Mouse (Mus musculus) frontal cortex, postnatal 10 days (tissue): ENCODE data around the gene Zdhhc3.

Experiments
- DNase-seq, 2 experiments: peaks; one replicate each; pipeline ENCODE4 v3.0.0; 2022; ENCODE audit warnings: low spot score in 2 of 2, mixed read lengths in 1 of 2

Zdhhc3 gene

DNA sequence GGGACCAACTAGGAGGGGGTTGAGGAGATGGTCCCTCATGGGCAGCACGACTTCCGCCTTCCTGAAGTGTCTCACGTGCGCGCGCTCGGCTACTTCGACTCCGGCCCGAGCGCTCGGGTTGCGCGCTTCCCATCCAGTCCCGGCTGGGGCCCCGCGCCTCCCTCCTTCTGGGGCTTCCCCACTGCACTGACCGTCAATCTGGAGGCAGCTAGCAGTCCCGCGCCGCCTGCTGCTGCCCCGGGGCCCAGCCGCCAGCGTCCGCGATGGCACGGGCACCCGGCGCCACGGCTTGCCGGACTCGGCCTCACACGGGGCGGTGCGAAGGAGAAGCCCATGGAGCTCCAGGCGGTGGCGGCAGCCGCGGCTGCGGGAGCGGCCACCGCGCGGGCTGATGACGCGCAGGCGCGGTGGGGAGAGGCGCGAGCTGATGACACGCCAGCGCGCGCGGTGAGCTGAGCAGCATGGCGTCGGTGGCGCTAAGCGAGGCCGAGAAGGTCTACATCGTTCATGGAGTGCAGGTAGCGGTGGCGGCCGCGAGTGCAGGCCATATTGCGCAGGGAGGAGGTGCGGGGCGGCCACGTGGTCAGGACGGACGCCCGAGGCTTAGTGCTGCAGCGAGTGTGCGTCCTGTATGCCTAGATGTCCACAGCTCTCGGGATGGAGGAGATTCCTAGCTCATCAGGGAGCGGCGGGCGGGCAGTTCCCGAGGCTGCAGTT, at the start of gene Zdhhc3, which contains the start of gene Exosc7:
Gene Zdhhc3 (minus strand): TSS at position 401 of the 717 bp plus-strand sequence.
Gene Exosc7 (plus strand): TSS at position 411 of the 717 bp plus-strand sequence.
- DNase-seq, result peak; percentile 82 to 88

DNA sequence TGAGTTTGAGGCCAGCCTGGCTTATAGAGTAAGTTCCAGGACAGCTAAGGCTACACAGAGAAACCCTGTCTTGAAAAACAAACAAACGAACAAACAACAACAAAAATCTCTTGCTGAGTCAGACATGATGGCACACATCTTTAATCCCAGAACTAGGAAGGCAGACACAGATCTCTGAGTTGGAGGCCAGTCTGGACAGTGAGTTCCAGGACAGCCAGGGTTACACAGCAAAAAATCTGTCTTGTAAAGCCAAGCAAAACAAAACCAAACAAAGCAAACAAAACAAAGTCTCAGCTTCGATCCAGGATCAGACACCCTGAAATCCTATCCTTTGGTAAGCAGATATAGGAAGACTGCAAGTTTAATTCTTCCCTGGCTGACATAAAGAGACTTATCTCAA, 48.8 kb upstream of the Zdhhc3 start:
- no peak for DNase-seq

DNA sequence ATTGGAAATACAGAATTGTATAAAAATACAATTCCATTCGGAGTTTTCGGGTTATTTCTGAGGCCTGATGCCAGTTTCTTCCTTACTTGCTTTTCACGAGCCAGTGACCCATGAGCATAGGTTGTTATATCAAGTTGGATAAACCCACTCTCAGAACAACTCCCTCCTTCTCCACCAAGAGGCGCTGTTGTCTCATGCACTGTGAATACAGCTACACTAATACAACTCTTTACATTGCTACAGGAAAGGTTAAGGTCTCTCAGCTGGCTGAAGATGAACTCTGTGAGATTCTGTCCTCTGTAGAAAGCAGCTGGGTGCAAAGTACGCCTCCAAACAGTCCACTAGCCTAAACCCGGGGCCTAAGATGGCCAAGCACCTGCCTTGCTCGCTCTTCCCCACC, 46.3 kb upstream of the Zdhhc3 start:
- DNase-seq, result peak; percentile 50 to 75

DNA sequence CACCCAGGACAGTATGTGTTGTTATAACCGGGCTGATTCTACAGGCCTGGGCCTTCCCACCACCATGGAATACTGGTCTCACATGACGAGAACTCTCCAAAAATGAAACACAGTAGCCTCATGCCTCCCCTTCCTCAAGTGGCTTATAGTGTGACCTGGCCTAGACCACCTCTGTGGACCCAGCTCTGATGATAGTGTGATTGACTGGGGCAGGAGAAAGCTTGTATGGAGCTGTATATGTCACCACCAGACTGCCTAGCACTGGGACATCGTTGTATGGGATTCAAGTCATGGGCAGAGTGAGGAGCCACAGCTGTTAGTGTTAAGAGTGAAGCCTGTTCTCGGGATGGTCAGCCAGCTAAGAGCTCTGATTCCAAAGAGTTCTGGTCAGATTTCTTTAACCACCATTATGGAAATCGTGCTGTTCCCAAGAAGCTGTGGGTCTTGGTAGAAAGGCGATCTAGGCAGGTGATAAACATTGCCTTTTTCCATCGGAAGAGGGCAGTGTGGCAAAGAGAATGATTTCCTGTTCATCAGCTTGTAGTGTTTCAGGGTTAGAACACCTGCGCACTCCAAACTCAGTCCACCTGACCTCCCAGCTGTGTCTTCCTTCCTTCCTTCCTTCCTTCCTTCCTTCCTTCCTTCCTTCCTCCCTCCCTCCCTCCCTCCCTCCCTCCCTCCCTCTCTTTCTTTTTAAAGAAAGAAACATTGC, 45.3 kb upstream of the Zdhhc3 start:
- DNase-seq, result no peak

DNA sequence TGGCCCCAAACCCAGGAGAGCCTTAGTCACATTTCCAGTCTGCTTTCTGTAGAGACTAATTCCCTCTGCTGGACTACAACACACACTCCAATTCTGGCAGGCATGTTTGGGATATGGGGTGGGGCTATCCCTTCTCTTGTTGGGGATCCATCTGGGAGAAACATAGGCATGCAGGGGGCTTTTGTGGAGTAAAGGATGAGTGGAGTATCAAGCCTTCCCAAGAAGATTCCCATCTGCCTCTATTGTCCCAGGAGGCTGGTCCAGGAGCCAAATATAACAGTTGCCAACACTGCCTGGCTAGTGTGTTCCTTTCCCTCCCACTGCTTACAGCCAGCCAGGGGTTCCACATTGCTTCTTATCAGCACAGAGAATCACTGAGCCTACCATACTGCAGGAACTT, 44.7 kb upstream of the Zdhhc3 start:
- DNase-seq, result no peak

DNA sequence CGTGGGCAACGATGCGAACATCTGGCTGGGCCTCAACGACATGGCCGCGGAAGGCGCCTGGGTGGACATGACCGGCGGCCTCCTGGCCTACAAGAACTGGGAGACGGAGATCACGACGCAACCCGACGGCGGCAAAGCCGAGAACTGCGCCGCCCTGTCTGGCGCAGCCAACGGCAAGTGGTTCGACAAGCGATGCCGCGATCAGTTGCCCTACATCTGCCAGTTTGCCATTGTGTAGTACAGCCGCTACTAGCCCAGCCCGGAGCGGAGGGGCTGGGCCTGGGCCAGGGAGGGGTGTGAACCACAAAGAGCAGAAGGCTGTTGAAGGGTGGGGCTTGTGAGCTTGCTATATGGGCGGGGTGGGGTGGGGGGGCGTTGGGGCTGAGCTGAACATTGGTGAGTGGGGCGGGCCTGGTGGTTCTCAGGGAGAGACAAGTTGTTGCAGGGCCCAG, 43.9 kb upstream of the Zdhhc3 start:
- DNase-seq, result peak; percentile 44 to 45

DNA sequence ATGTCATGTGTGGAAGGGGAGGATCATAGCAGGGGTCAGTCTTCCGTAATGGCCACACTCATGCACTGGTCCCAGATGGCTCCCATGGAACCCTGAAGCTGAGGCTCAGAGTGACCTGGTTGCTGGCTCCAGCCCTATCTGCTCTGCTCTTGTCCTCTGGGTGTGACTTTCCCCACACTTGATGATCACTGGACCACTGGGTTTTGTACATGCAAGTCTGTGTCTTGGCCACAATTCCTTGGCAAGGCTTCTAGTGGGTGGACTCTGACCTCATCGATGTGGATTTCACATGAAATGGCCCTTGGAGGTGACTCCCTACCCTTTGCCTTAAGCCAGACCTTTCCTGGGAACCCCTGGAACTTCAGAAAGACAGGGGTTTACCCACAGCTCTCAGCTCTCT, 40.1 kb upstream of the Zdhhc3 start:
- no peak for DNase-seq

DNA sequence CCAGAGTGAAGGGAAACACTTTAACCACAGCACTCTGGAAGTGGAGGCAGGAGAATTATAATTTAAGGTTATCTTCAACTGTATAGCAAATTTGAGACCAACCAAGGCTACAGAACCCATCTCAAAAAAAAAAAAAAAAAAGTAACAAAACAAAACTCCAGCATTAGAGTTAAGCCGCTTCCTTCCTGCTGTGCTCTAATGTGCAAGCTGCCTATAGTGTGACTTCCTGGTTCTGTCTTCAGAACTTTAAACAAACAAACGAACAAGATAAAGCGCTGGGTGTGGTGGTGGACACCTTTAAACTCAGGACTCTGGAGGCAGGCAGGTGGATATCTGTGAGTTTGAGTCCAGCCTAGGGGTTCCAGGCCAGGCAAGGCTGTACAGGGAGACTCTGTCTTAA, 39.0 kb upstream of the Zdhhc3 start:
- DNase-seq, result no peak

DNA sequence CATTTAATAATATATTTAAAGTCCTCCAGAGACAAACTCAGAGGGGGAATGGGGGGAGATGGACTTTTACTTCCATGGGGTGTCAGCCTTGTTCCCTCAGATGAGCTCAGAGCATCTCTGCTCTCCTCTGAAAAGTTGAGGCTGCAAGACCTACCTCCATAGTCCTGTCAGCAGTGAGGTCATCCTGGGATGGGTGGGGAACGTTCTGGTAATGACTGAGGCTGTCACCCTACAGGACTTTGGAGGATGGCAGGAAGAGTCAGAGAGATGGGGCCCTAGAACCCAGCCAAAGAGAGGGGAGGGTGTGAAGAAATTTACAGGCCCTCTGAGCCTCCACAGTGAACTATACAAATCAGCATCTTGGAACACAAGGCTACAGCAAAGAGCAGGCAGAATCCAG, 38.6 kb upstream of the Zdhhc3 start:
- DNase-seq, result no peak

DNA sequence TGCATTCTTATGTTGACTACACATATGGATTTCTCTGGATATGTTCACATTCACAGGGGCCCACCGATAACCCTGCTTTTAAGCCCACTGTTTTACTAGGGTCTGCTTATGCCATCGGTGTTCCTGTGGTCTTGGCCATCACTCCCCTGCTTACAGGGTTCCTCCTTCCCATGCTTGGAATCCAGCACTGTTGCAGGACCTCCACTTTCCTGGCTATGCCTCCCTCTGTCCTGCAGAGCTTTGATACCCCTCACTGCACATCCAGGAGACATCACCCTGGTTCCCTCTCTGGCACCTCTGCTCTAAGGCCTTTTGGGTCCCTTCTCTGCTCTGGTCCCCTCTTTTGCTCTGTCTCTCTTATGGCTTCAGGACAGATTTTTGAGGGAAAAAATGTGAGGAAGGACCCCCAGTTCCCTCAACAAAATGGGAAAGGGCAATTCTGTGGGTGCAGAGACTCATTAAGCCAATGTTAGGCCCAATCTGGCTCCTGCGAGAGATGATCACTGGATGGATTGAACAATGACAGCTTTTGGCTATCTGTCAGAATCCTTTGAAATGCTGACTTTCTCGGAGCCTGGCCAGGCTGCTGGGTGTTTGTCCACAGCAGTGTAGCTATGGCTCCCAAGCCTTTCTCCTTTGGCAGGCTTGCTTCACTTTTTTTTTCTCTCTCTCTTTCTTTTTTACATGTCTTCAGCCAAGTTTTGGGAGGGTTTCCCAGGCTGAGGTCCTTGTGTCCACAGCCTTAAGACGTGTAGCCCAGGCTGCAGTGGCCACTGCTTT, 37.4 kb upstream of the Zdhhc3 start, which contains the start of gene Clec3b:
Gene Clec3b (plus strand): TSS at position 706 of the 780 bp plus-strand sequence.
- no peak for DNase-seq

DNA sequence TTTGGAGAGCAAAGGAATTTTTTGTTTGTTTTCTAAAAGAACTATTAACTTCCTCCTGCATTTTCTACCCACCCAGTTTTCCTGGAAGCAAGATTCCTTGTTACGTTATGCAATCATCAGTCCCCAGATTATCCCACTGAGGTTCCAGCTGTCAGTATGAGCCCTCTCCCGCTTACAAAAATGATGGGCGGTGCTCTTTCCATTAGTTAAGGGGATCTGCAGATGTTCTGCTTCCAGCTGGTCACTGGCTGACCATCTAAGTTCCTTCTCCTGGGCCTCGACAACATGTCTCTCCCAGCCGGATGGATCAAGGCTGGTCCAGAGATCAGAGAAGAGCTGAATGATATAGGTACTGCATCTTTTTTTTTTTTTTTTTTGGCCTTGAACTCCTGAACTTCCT, 35.4 kb upstream of the Zdhhc3 start:
- DNase-seq, result no peak

DNA sequence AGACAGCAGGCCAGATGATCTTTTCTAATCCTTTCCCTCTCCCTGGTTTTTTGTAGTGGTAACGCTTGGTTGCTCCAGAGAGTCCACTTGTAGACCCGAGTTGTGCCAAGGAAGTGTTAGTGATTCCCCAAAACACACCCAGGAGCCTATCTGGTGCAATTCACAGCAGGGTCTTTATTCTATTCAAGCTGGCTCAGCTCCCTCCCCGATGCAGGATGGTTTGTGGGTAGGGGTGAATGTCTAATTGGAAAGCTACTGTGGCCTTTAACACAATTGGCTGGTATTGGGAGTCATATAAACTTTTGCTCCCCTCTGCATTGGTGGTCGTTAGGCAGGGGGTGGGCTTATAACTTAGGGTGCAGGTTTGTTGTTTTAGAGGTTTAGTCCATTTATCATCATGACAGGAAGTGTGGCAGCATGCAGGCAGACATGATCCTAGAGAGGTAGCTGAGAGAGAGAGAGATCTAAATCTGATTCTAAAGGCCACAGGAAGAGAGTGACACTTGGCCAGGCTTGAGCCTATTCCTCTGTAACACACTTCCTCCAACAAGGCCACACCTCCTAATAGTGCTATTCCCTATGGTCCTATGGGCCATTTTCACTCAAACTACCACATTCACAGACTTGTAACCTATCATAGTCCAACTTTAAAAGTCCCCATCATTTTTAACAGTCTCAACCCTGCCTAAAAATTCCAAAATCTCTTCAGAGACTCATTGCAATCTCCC, 27.0 kb upstream of the Zdhhc3 start:
- DNase-seq, result no peak

DNA sequence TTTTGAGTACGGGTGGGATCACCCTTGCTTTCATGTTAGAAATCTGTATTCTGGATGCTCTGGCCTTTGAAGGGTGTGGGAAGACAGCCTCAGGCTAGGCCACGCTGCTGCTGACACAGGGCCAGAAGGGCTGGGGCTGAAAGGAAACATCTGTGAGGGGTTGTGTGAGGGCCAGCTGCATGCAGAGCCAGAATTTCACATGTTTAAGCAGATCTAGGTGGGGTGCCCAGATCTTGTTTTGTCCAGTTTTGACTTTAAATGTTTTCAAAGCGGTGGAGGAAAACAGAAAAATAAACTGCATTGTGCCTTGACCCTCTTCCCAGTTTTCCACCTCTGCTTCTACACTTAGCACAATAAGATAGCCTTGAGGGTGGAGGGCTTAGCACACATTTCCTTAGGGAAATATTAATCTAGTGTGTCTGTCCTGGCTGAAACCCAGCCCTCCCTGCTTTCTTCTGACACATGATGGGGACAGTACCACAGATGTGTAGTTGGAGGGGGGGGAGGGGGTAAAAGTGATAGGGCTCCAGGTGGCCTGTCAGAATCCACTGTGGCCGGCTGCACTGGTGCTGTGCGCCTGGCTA, 26.0 kb upstream of the Zdhhc3 start:
- DNase-seq, result no peak

DNA sequence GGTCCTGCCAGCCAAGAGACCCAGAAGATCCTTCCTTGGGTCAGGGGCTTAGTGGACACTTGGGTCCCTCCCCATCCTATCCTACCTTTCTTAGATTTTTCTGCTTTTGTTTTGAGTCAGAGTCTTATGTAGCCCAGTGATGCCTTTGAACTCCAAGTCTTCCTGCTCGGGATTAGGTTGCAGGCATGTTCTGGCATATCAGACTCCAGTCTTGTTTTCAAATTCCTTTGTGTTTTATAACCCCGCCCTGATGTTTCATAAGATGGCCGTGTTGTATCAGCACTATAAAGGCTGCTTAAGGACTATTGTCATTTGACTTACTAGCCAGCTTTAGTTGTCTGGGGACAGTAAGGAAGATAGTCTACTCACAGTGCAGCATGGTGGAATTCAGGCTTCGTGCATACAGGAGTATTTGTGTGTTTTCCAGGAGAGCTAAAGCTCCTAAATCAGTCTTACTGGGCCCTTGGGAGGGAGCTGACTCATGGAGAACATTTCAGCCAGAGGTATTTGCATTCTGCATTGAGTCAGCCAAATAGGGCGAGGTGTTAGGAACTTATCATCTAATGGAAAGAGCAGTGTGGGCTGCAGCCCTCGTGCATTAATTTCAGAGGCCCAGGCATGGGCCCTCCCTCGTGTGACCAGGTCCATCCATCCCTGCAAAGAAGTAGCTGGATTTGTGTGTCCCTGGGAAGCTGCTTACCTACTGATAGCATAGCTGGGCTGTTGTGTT, 24.1 kb upstream of the Zdhhc3 start:
- no peak for DNase-seq

DNA sequence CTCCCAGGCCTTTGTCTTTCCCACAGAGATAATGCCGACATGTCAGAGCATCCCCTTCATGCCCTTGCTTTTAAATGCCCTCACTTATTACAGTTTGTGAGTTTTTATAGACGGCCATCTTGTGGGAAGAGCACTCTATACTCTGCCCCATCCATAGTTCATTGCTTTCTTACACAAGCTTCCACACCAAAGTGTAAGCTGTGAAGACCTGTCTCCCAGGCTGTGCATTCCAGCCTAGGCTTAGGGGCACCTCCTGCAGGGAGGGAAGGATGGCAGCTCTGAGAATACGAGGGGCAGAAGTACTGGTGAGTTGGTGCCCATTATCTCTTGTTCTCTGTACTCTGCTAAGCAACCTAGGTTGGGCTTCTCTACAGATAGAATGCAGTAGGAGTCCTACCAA, 20.0 kb upstream of the Zdhhc3 start:
- DNase-seq, result no peak

DNA sequence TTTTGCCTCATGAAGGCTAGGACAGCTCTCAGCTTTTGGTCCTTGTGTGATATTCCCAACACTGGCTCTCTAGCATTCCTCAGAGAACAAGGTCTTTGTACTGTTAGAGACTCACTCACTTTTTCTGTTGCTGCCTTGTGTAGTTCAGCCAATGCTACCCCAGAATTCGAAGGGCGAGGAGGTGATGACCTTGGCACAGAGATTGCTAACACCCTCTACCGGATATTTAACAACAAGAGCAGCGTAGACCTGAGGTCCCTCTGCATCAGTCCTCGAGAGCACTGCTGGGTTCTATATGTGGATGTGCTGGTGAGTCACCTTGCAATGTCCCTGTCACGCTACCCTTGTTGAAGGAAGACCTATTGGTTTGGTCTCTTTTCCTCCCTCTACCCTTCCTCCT, 14.7 kb upstream of the Zdhhc3 start:
- no peak for DNase-seq

DNA sequence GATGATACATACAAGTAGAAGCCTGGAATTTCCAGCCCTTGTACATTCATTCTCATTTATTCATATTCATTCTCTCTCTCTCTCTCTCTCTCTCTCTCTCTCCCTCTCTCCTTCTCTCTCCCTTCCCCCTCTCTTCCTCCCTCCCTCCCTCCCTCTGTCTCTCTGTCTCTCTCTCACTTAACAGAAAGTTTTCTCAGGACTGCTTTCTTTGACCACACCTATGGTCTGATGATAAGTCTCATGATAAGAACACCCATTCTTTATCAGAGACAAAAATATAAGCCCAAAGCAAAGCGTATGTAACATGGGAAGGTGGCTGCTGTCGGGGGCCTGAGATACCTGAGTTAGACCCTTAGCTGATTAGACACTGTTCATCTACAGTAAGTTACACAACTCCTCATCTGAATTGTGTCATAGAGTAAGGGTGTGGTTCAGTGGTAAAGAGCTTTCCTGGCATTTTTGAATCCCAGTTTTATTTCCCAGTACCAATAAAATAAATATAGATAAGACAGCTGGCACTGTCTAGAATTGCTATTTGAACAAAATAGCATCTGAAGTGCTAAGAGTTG, 11.5 kb upstream of the Zdhhc3 start:
- no peak for DNase-seq

DNA sequence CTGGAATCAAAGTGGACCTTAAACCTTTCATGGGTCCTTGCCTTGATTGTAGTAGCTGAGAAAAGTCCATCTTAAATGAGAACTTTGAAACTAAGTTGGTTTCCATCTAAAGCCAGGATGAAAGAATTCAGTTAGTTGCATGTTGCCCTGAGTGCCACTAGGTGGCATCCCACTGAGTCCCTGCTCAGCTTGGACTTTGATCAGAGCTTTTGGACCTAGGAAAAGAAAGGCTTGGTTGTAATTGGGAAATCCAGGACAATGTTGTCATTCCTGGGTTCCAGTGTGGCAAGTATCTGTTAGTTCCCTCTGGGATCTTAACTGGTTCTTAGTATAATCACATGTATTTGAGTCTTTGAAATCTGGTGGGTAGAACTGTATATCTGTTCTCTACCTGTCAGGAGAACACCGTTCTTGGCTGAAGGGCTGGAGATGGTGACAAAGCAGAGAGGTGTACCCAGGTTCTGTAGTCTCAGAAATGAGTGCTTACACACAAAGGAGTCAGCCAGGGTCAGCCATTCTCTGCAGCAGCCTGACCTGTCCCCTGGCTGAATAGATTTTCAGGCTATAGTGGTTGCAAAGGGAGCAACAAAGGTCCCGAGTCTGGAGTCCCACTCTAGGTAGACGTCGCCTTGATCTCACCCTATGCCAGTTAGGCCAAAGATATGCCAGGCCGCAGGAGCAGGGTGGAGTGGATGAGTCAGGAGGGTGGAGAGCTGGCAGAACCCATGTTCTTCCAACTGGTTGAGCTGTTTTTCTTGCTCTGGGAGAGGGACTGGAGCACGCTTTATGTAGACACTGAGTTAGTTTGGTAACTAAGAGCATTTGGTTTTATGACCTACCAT, 10.8 kb upstream of the Zdhhc3 start:
- DNase-seq, result no peak

DNA sequence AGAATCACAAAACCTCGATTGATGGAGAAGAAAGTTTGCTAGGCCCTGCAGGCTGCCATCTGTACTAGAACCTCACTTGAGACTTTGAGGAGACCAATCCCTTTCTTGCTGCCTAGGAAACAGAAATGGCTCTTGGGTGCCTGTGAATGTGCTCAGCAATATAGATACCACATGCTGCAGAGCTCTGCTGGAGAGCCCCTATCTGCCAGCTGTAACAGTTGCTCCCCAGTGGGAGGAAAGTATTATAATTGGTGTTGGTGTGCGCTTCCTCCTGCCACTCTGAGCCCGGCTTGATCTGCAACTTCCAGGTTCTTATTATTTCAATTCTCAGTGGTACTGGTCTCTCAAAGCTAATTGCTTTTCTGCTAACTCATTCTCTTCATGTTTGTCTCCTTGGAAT, 10.0 kb upstream of the Zdhhc3 start:
- no peak for DNase-seq
